Mouse (Mus musculus) erythroblast, embryonic 14.5 days (primary cell): ENCODE data around the gene Ccdc146.
"Not testable (repeated sequence)": the region's sequence is repeated elsewhere in the genome, so short reads cannot be mapped to it uniquely, and the experiment has no call there.

Source experiments
- GATA1 ChIP-seq: IDR thresholded peaks from 2 replicates; pipeline ENCODE4 v1.6.1; 2012; ENCODE audit warnings: low read length, inconsistent platforms, mixed read lengths
- TAL1 ChIP-seq: IDR thresholded peaks from 3 replicates; pipeline ENCODE4 v1.6.1; 2012; ENCODE audit warnings: low read length, inconsistent platforms, mixed read lengths

DNA sequence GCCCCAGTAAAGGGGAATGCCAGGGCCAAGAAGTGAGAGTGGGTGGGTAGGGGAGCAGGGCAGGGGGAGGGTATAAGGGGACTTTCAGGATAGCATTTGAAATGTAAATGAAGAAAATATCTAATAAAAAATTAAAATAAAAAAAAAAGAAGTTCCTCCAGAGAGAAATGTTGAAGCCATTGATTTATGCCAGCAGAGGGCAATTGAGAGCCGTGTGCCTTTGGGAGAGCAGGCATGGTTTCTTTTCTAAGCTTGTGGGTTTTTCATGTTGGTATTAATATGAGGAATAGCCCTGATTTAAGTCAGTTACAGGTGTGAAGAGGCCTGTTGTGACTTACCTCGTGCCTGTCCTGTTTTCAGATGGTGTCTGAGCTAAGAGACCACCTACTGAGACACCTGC is 146.8 kb downstream of the Ccdc146 start:
- not testable (repeated sequence) for TF ChIP-seq GATA1, TAL1
